Mouse (Mus musculus): ENCODE data around the gene Gm11992.
A peak's percentile ranks its signal among the peaks of the same experiment; 100 is the strongest.

The Gm11992 gene

GRCm38 (mm10) chr11:9048011-9048702 is at the start of gene Gm11992:
Gene Gm11992, plus strand, starts transcription at chr11:9048594.
- peak; percentile 59 to 85 for DNase-seq (ENCODE audit: low spot score in 2 of 2)

GRCm38 (mm10) chr11:9008761-9009160 is 39.6 kb upstream of the Gm11992 start:
- no peak for DNase-seq (ENCODE audit: low spot score in 2 of 2)

GRCm38 (mm10) chr11:9010416-9010815 is 38.0 kb upstream of the Gm11992 start:
- DNase-seq (ENCODE audit: low spot score in 2 of 2): peak in 1 of 2 experiments; percentile 13

GRCm38 (mm10) chr11:9010853-9011339 is 37.5 kb upstream of the Gm11992 start, which contains the start of gene Hus1:
Gene Hus1, minus strand, starts transcription at chr11:9011191.
- peak; percentile 84 to 87 for DNase-seq (ENCODE audit: low spot score in 2 of 2)

GRCm38 (mm10) chr11:9011348-9011747 is 37.0 kb upstream of the Gm11992 start:
- no peak for DNase-seq (ENCODE audit: low spot score in 2 of 2)

GRCm38 (mm10) chr11:9014740-9015139 is 33.7 kb upstream of the Gm11992 start:
- no peak for DNase-seq (ENCODE audit: low spot score in 2 of 2)

- no peak for DNase-seq (ENCODE audit: low spot score in 2 of 2)
These were observed 29.7 kb upstream of the Gm11992 start for GRCm38 (mm10) chr11:9018491-9019267.

GRCm38 (mm10) chr11:9020207-9020606 is 28.2 kb upstream of the Gm11992 start:
- DNase-seq (ENCODE audit: low spot score in 2 of 2): no peak

- no peak for DNase-seq (ENCODE audit: low spot score in 2 of 2)
These were observed 23.6 kb upstream of the Gm11992 start for GRCm38 (mm10) chr11:9024782-9025181.

- no peak for DNase-seq (ENCODE audit: low spot score in 2 of 2)
These were observed 23.2 kb upstream of the Gm11992 start for GRCm38 (mm10) chr11:9025211-9025610.

- no peak for DNase-seq (ENCODE audit: low spot score in 2 of 2)
These were observed 16.9 kb upstream of the Gm11992 start for GRCm38 (mm10) chr11:9031530-9031929.

- no peak for DNase-seq (ENCODE audit: low spot score in 2 of 2)
These were observed 1.8 kb upstream of the Gm11992 start for GRCm38 (mm10) chr11:9046546-9046945.

GRCm38 (mm10) chr11:9047044-9047443 is 1.4 kb upstream of the Gm11992 start:
- DNase-seq (ENCODE audit: low spot score in 2 of 2): no peak

GRCm38 (mm10) chr11:9048703-9049060 is 288 bp downstream of the Gm11992 start, which contains the start of gene Sun3:
Gene Sun3, minus strand, starts transcription at chr11:9048991.
- peak in 1 of 2 experiments; percentile 7 for DNase-seq (ENCODE audit: low spot score in 2 of 2)

GRCm38 (mm10) chr11:9050241-9050640 is 1.8 kb downstream of the Gm11992 start:
- no peak for DNase-seq (ENCODE audit: low spot score in 2 of 2)

GRCm38 (mm10) chr11:9051895-9052294 is 3.5 kb downstream of the Gm11992 start:
- no peak for DNase-seq (ENCODE audit: low spot score in 2 of 2)

GRCm38 (mm10) chr11:9056937-9057336 is 8.5 kb downstream of the Gm11992 start:
- no peak for DNase-seq (ENCODE audit: low spot score in 2 of 2)

GRCm38 (mm10) chr11:9057711-9058110 is 9.3 kb downstream of the Gm11992 start:
- DNase-seq (ENCODE audit: low spot score in 2 of 2): no peak

- DNase-seq (ENCODE audit: low spot score in 2 of 2): no peak
These were observed 11.6 kb downstream of the Gm11992 start for GRCm38 (mm10) chr11:9060029-9060428.

GRCm38 (mm10) chr11:9060484-9060883 is 12.1 kb downstream of the Gm11992 start:
- DNase-seq (ENCODE audit: low spot score in 2 of 2): no peak

- DNase-seq (ENCODE audit: low spot score in 2 of 2): no peak
These were observed 28.1 kb downstream of the Gm11992 start for GRCm38 (mm10) chr11:9076444-9076843.

GRCm38 (mm10) chr11:9113189-9113588 is 64.8 kb downstream of the Gm11992 start:
- no peak for DNase-seq (ENCODE audit: low spot score in 2 of 2)

All from urinary bladder, postnatal 36 days (tissue).